Mouse (Mus musculus) ovary, postnatal 36 days (tissue): ENCODE results near the gene Btbd1.

Experiments used
- DNase-seq: peaks from one replicate; pipeline ENCODE4 v3.0.0; 2022; ENCODE audit warnings: low spot score, mixed read lengths

Btbd1 gene

DNA sequence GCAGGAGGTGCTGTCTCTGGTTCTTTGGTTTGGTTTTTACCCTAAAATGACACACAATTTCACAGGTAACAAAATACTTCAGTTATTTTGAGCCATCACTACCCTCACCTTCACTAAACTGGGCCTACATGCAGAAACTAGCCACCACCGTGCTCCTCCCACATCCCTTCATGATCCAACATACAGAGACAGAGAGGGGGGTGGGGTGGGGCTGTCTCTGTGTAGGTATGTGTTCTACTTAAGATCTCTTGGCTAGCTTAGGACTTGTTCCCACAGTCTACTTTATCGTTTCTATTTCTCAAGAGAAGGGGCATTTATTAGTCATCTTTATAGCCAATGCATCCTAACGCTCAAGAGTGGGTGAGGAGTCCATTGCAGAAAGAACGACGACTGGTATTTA lies 40.7 kb downstream of the Btbd1 start:
- DNase-seq, result no peak

DNA sequence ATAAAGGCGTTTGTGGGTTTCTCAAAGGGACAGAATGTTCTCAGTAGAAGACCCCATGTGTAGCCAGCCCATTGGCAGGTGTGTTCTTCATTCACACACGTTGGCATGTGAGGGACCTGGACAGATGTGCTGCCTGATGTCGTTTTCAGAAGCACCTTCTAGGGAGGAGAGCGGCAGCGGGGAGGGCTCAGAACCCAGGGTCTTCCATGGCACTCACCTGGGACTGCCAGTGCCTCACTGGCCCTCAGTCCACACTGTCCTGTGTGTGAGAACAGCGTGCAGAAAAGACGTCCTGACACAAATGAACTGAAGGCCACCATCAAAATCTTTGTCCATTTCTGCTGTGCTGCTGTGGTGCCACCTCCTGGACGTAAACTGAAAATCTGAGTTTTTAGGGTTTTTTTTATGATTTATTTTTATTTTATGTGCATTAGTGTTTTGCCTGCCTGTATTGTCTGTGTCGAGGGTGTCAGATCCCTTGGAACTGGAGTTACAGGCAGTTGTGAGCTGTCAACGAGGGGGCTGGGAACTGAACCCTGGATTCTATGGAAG lies 51.5 kb downstream of the Btbd1 start:
- DNase-seq, result no peak

DNA sequence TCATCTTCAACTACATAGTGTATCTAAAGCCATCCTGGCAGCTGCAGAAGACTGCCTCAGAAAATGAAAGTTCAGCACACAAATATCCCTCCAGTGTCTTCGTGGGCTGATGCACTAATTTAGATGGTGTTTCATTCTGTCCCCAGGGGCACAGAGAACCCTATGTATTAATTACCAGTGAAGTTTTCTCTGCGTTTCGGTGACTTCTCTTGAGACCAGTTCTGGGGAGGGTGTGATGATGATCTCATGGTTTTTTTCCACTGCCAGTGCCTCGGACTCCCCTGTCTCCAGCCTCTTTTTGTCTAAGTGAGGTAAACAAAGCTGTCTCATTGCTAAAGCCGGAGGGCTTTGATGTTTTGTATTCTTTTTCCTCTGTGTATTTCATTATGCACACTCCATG lies 53.9 kb downstream of the Btbd1 start:
- no peak for DNase-seq

DNA sequence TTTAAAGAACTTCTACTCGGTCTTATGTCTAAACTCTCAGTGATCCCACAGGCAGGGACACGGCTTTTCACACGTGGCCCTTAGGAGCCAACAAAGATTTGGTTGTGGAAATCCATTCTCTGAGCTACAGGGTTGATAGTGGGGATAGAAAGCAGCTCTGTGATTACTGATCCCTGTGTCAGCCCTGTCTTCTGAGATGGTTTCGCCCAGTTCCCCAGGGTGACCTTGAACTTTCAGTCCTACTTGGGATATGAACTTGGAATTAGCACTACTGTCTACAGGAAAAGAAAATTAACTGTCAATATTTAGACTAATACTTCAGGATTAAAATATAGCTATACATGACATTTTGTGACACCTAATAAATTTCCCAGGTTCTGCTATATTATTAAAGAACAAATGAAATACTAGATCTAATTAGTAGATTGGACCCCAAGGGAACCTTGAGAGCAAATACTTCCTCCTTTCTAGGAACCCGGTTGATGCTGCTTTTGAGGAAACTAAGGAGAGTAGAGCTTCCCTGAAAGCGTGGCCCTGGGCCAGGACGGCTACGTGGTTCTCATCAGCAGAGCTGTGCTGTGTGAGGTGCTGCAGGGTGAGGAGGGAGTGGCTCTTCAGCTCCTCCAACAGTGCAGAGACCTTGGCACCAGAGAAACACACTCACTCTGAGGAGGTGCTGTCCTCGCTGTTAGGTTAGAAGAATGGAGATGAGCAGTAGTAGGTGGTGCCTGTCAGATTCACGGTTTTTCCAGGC lies 56.3 kb downstream of the Btbd1 start:
- DNase-seq, result peak; percentile 23

DNA sequence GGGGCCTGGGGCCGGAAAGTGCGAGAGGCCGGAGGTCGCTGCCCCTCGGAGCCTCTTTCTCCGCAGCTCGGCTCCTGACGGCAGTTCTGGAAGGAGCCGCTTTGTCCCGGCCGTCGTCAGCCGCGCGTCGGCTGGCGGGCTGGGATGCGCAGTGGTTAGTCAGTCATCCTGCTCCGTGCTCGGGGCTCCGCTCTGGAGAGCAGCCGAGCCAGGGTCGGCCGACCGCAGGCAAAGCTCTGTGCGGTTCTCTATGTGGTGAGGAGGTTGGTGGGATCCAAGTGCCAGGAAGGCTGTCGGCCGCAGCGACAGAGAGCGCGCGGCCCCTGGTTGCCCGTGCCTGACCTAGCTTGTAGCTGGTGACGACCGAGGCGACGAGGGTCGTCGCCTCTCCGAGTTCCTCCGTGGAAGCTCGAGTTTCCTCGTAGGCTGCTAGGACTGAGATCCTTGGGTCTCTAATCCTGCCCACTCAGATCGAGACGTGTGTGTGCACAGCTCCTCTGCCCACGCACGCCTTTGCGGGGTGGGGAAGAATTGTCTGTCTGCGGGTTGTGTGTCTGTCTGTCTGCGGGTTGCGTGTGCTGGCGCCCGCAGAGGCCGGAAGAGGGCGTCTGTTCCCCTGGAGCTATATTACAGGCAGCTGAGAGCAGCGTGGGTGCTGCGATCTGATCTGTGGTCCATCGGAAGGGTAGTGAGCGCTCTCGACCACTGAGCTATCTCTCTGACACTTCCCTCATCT lies 66.0 kb downstream of the Btbd1 start:
- peak; percentile 16 for DNase-seq

DNA sequence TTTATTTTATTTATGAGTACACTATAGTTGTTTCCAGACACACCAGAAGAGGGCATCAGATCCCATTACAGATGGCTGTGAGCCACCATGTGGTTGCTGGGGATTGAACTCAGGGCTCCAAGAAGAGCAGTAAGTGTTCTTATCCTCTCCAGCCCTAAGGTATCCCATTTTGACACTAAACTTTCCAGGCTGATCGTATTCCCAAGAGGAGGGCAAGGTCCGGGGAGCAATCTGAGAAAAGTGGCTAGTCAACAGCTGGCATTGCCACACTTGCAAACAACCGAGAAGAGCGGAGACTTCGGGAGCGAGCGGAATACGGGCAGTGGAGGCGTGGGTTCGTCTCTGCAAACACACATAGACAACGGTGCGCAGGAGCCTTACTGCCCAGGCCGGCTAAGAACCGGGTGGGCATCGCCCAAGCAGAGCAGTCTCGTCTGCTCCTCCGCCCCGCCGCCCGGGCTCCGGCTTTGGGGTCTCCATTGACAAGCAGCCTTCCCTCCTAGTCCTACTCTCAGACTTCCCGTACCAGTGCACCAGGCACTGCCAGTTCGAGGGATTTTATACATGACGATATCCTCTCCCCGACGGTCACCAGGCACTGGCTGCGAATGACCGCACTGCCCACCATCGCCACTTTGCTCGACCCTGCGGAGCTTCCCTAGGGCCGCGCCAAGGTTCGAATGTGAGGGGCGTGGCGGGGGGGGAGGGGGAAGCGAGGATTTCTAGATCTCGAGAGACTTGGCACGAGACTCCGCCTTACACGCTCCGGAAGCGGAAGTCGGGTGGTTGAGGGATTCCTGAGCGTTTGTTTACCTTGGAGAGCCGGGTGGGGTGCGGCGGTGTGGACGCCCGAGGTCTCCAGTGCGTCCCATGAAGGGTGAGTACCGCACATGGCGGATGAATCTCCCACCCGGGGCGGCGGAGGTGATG lies 66.8 kb downstream of the Btbd1 start, which contains the start of gene Ramac:
Gene Ramac, plus strand, starts transcription at position 746 of the 930 bp plus-strand sequence.
- DNase-seq, result peak; percentile 83

DNA sequence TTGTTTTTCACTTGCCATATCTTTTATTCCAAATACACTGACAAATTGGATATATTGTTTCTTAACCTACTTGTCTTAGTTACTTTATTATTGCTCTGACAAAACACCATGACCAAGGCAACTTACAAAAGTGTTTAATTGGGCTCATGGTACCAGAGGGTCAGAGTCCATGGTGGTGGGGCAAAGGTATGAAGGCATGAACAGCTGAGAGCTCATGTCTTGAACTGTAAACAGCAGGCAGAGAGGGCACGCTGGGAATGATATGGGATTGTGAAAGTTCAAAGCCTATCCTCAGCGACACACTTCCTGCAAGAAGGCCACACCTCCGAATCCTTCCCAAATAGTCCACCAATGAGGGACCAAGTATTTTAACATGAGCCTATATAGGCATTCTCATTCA lies 81.3 kb downstream of the Btbd1 start:
- DNase-seq, result no peak

DNA sequence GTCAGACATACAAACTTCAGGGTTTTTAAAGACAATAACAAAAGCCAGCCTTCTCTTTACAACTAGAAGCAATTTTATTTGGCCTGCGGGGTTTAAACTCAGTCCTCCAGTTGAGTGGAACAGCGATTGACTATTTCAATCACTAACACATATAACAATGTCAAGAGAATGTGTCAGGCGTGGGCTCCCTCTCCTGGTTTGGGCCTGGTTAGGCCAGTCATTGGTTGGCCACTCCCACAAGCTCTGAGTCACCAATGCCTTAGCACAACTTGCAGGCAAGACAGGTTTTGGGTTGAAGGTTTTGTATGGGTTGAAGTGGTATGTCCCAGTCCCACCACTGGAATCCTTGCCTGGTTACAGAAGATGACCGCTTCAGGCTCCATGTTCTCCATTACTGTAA lies 85.1 kb downstream of the Btbd1 start:
- DNase-seq, result peak; percentile 11
